Mouse (Mus musculus) intestine, embryonic 14.5 days (tissue): ENCODE data around the gene Dnmt3b. TPM values are rescaled to one million over a fixed set of nuclear protein-coding genes. Genes with fewer than 3 reads are reported as not detected.

Experiments
- ATAC-seq: fragments of 200-750 bp; cut with Nextera tagmentation; replicated peaks from 2 replicates; pipeline ENCODE4 v1.8.0; 2017; ENCODE audit warnings: low read depth, moderate number of reproducible peaks, moderate TSS enrichment, moderate library complexity; ENCODE audit not compliant: low FRiP score, low TSS enrichment
- DNase-seq: peaks from one replicate; pipeline ENCODE4 v3.0.0-alpha.2; 2018; ENCODE audit warnings: low spot score
- H3K27ac ChIP-seq: fragments of 300-500 bp; sonication (generic); 2 replicates; pipeline ENCODE4 v1.5.1; 2014; ENCODE audit warnings: low read depth, mild to moderate bottlenecking, control low read depth
- H3K27me3 ChIP-seq: fragments of 300-500 bp; sonication (generic); replicated peaks from 2 replicates; pipeline ENCODE4 v1.6.1; 2014; ENCODE audit warnings: low read length, control low read depth; ENCODE audit not compliant: control insufficient read depth, insufficient read depth
- H3K36me3 ChIP-seq: fragments of 300-500 bp; sonication (generic); 2 replicates; pipeline ENCODE4 v1.6.1; 2014; ENCODE audit warnings: low read length, control low read depth; ENCODE audit not compliant: control insufficient read depth, insufficient read depth
- H3K4me1 ChIP-seq: fragments of 300-500 bp; sonication (generic); replicated peaks from 2 replicates; pipeline ENCODE4 v1.6.1; 2014; ENCODE audit warnings: low read length, control low read depth, mixed read lengths; ENCODE audit not compliant: control insufficient read depth, insufficient read depth
- H3K4me2 ChIP-seq: fragments of 300-500 bp; sonication (generic); 2 replicates; pipeline ENCODE4 v1.6.1; 2014; ENCODE audit warnings: low read length
- H3K4me3 ChIP-seq: fragments of 300-500 bp; sonication (generic); 2 replicates; pipeline ENCODE4 v1.5.1; 2014; ENCODE audit warnings: low read depth, low read length, control low read depth, mixed read lengths
- H3K9ac ChIP-seq: fragments of 300-500 bp; sonication (generic); 2 replicates; pipeline ENCODE4 v1.6.1; 2014; ENCODE audit warnings: mild to moderate bottlenecking, low read length
- H3K9me3 ChIP-seq: fragments of 300-500 bp; sonication (generic); 2 replicates; pipeline ENCODE4 v1.6.1; 2016; ENCODE audit warnings: low read length, control low read depth; ENCODE audit not compliant: control insufficient read depth
- WGBS: fragments of 180-500 bp; shearing (Covaris S2); extraction: QIAGEN DNeasy Blood & Tissue Kit; methylation state at CpG from one replicate; pipeline ENCODE4 v1.1.7; 2014; 5-methylcytosine and 5-hydroxymethylcytosine counted together
- polyA plus RNA-seq: library from polyadenylated mRNA; unstranded; fragments of >200 nt; fragmentation: Nextera tagmentation; extraction: Ambion mirVana; gene quantifications from 2 replicates; pipeline ENCODE4 v1.2.1, GENCODE M21; 2014

Dnmt3b gene
- polyA plus RNA-seq, 1 experiment from 2014 or later, result 10.9 TPM

DNA sequence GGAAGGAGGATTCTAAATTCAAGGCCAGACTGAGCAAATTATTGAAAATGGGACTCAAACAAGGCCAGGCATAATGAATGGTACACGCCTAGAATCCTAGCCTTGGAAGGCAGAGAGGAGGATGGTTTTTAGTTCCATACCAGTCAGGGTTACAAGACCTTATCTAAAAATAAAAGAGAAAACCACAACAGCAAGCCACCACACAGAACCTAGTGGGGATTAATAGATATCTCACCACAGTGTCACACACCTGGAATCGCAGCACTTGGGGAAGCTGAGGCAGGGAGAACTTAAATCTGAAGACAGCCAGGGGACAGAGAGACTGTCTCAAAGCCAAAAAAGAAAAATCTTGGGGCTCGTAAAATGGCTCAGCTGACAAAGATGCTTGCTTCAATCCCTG, 18.3 kb upstream of the Dnmt3b start:
- ATAC-seq (no peak), DNase-seq (no peak)
- H3K36me3 ChIP-seq, result peaks cover 34% of the 10 kb centered on the region
- 0 out of 2 replicates have a peak overlapping the region, but pooled peaks have one; percentile 66 for H3K4me2 ChIP-seq
- no peak overlapping the region for H3K9ac ChIP-seq
- H3K9me3 ChIP-seq, result no peaks in the 10 kb centered on the region
- H3K4me1 ChIP-seq, result peaks cover 11% of the 10 kb centered on the region
- no peaks in the 10 kb centered on the region for H3K27me3 ChIP-seq
- WGBS, result 88% methylated on average over 3 of the region's 3 CpGs
- no peak overlapping the region for H3K27ac ChIP-seq
- H3K4me3 ChIP-seq, result no peak overlapping the region

DNA sequence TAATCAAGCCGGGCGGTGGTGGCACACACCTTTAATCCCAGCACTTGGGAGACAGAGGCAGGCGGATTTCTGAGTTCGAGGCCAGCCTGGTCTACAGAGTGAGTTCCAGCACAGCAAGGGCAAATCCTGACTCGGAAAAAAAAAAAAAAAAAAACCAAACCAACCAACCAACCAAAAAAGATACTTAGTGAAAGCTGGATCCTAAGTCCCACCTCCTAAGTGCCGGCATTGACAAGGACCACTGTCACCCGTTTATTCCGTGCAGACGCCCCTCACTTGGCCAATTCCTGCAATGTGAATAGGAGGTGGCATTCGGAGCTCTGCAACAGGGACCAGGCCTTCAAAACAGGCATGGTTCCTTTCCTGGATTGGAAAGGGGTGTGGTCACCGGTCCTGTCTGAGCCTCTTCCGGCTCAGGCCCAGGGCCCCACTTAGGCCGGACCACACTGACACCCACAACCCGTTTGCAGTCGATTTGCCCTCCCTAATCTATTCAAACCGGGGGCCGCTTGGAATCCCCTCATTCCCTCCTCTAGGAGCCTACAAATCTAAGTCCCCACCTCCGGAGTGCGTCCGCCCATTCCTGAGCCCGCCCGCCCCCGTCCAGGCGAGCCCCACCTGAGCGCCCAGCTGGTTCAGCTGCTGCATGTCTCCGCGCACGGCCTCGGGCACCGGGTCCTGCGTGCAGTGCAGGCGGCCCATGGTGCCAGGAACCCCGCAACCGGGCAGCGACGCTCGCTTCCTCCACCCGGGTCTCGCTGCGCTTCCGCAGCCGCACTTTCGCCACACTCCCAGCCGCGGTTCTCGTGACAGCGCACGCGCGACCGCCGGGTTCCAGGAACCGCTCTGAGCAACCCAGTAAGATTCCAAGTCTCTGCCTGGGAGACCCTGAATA, 17.0 kb upstream of the Dnmt3b start, which contains the start of gene Commd7:
Commd7 (minus strand) TSS at position 806 of the 895 bp plus-strand sequence.
- Histone ChIP-seq H3K27ac (peak within 1 kb of the TSS; percentile 88), H3K27me3 (no peaks in the 10 kb centered on the region), H3K4me2 (peak within 1 kb of the TSS; percentile 66), H3K9me3 (no peaks in the 10 kb centered on the region), H3K36me3 (peaks cover 21% of the 10 kb centered on the region), H3K4me1 (peaks cover 11% of the 10 kb centered on the region), H3K9ac (peak within 1 kb of the TSS; percentile 83), H3K4me3 (peak within 1 kb of the TSS; percentile 89)
- 5% methylated on average over 53 of the region's 53 CpGs for WGBS
- peak; percentile 93 for DNase-seq
- ATAC-seq, result peak; percentile 87

DNA sequence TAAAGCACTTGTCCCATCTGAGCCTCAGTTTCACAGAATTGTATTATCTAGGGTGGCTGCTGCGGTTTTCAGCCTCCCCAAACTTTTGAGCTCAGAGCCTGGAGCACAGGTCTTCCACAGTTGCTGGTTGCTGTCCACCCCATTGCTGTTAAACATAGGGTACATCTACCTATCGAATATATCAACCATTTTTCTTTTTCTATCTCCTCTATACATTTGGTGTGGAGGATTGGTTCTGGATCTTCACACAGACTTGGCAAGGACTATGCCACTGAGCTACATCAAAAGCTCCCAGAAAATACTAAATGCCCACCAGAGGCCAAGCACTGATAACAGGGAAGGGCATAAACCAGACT, 16.4 kb upstream of the Dnmt3b start:
- peak overlapping the region; percentile 89 for H3K4me3 ChIP-seq
- ATAC-seq, result 0 out of 2 replicates have a peak, but pooled peaks have one; percentile 16

DNA sequence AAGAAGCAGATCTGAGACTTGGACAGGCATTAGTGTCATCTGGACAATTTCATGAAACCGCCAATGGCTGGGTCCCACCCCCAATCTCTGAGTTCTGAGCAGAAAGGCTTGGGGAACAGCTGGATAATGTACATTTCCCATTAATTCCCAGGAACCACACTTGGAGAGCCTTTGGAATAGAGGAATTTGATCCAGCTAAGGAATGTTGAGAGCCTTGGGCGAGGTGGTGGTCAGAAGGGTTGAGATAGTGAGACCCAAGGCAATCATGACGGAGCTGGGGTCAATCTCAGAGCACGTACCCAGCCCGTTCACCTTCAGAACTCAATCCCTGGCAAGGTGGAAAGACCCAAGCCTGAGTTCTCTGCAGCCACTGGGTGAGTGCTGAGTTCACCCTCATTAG, 16.0 kb upstream of the Dnmt3b start:
- H3K36me3 ChIP-seq, result peaks cover 11% of the 10 kb centered on the region
- no peak for ATAC-seq
- no peak overlapping the region; the same call in 1 of the 2 replicates for H3K9ac ChIP-seq
- H3K27ac ChIP-seq, result peak overlapping the region; percentile 88; the same call in 1 of the 2 replicates
- H3K4me3 ChIP-seq, result peak overlapping the region; percentile 89; the same call in 1 of the 2 replicates
- no peaks in the 10 kb centered on the region for H3K27me3 ChIP-seq
- WGBS, result 74% methylated on average over 5 of the region's 5 CpGs
- DNase-seq, result no peak
- H3K4me2 ChIP-seq, result peak overlapping the region; percentile 66
- H3K4me1 ChIP-seq, result peaks cover 11% of the 10 kb centered on the region
- no peaks in the 10 kb centered on the region for H3K9me3 ChIP-seq

More for the DNA sequence above, 16.4 kb upstream of the Dnmt3b start:
- Histone ChIP-seq H3K27me3 (no peaks in the 10 kb centered on the region), H3K9me3 (no peaks in the 10 kb centered on the region), H3K36me3 (peaks cover 15% of the 10 kb centered on the region), H3K27ac (peak overlapping the region; percentile 88), H3K4me2 (peak overlapping the region; percentile 66), H3K4me1 (peaks cover 11% of the 10 kb centered on the region), H3K9ac (peak overlapping the region; percentile 83)
- DNase-seq, result no peak
- 14% methylated on average over 2 of the region's 2 CpGs for WGBS

DNA sequence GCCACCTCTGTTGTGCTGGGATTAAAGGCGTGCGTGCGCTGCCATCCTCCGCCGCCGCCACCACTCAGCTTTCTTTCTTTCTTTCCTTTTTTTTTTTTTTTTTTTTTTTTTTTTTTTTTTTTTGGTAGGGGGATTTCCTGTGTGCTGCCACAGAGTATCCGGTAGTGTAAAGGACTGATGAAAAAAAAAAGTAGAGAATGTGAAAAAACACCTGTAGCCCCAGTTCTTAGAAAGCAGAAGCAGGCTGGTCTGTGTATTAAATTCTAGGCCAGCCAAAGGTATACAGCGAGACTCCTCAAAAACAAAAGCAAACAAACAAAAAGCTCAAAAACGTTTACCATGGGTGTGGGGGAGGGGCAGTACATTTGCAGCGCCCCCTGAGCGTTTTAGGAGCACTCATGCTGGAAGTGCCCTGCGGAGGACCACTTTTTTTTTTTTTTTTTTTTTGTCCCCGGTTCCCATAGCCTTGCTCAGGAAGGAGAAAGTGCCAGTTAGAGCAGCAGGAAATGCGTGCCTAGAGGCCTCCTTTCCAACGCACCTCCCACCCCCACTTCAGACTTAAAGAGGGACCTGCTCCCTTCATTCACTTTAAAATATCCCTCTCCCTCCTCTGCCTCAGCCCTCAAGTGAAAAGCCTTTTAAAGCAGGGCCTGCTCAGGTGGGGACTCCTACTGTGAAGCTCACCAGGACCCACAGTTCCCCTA, 10.1 kb upstream of the Dnmt3b start:
- no peak overlapping the region for H3K27ac ChIP-seq
- H3K4me1 ChIP-seq, result no peaks in the 10 kb centered on the region
- DNase-seq (no peak), ATAC-seq (no peak)
- no peaks in the 10 kb centered on the region for H3K9me3 ChIP-seq
- H3K4me2 ChIP-seq, result no peak overlapping the region
- no peak overlapping the region for H3K4me3 ChIP-seq
- no peak overlapping the region for H3K9ac ChIP-seq
- H3K36me3 ChIP-seq, result no peaks in the 10 kb centered on the region
- 32% methylated on average over 14 of the region's 15 CpGs for WGBS
- H3K27me3 ChIP-seq, result no peaks in the 10 kb centered on the region

DNA sequence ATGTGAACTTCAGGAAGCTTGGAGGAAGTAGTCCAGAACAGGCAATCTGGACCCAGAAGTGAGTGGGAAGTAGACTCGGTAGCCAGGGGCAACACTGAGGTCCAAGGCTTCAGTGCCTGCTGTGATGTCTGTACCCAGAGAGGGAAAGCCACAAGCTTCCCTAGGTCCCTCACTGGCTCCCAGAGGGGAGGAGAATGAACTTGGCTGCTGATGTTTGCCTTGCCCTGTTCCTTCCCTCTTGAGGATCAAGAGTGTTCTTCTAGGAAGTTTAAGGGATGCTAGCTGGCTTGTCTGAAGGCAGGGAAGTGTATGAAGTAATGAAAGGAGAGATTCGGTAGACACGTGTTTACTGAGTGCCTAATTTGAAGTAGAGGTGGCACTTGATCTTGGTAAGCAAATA, 6.8 kb upstream of the Dnmt3b start:
- DNase-seq (no peak), ATAC-seq (no peak)
- WGBS, result 21% methylated on average over 3 of the region's 3 CpGs
- Histone ChIP-seq H3K27me3 (no peaks in the 10 kb centered on the region), H3K4me3 (no peak overlapping the region), H3K4me1 (no peaks in the 10 kb centered on the region), H3K4me2 (no peak overlapping the region), H3K9me3 (no peaks in the 10 kb centered on the region), H3K9ac (no peak overlapping the region), H3K36me3 (no peaks in the 10 kb centered on the region), H3K27ac (no peak overlapping the region)

DNA sequence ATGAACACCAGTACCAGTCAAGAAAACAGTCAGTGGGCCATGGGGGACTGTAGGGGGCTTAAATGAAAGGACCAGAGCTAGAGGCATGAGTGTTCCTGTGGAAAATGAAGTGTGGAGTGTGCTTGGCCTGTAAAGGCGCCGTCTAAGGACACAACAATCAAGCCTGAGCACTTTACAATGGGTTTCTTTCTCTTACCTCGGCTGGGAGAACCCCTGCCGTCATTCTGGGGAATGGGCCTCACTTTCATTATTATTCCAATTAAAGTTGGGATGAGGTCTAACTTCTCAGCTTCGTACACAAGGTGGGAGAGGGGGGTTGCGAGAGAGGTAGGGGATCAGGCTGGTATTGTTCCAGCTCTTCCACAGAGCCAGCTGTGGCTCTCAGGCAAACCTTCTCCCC, 6.3 kb upstream of the Dnmt3b start:
- 44% methylated on average over 6 of the region's 6 CpGs for WGBS
- Histone ChIP-seq H3K4me2 (no peak overlapping the region), H3K4me3 (no peak overlapping the region), H3K36me3 (no peaks in the 10 kb centered on the region), H3K27ac (no peak overlapping the region), H3K27me3 (no peaks in the 10 kb centered on the region), H3K4me1 (no peaks in the 10 kb centered on the region), H3K9ac (no peak overlapping the region), H3K9me3 (no peaks in the 10 kb centered on the region)
- DNase-seq (no peak), ATAC-seq (no peak)

DNA sequence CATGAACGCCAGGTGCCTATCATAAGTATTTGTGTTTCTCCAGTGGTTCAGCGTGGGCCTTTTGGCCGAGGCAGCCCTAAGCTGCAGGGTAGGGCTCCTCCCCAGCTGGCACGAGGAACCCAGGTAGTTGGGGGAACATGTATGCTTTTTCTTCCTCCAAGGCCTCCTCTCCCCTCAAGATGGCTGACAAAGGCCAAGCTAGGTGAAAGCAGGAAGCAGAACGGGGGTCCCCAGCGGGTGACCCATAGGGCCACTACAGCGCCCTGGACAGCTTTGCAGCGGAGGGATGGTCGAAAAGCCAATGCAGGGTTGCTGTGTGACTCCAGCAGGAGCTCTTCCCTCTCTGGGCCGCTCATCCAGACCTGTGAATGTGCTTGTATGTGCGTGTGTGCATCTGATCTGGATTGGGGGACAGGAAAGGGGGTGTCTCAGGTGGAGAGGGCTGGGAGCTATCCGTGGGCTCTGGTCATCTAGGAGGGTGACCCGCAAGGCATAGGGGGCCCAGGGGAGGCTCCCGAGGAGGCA, 415 bp upstream of the Dnmt3b start:
- Histone ChIP-seq H3K4me3 (peak overlapping the region; percentile 87), H3K36me3 (no peaks in the 10 kb centered on the region), H3K9ac (peak overlapping the region; percentile 66), H3K4me1 (0 out of 2 replicates have a peak, but pooled peaks cover 5% of the 10 kb centered on the region), H3K9me3 (no peaks in the 10 kb centered on the region), H3K4me2 (peak overlapping the region; percentile 95), H3K27ac (no peak overlapping the region), H3K27me3 (no peaks in the 10 kb centered on the region)
- DNase-seq, result no peak
- 19% methylated on average over 14 of the region's 14 CpGs for WGBS
- peak; percentile 5; the same call in 1 of the 2 replicates for ATAC-seq
